Mouse (Mus musculus) left cerebral cortex, adult 8-10 months (tissue): ENCODE measurements around the gene Fgf11. TPM values are rescaled to one million over a fixed set of nuclear protein-coding genes. Genes with fewer than 3 reads are reported as not detected.

Source experiments
- DNase-seq, 2 experiments: peaks; one replicate each; pipeline ENCODE4 v3.0.0; 2022; ENCODE audit warnings: low spot score in 2 of 2
- total RNA-seq, 4 experiments: library from RNA; stranded (reverse); gene quantifications; 2 replicates each; pipeline ENCODE4 v1.2.4; 2022

Fgf11 gene
- total RNA-seq, 4 experiments from 2014 or later, result 18.8 to 22.3 (median 19.7) TPM

DNA sequence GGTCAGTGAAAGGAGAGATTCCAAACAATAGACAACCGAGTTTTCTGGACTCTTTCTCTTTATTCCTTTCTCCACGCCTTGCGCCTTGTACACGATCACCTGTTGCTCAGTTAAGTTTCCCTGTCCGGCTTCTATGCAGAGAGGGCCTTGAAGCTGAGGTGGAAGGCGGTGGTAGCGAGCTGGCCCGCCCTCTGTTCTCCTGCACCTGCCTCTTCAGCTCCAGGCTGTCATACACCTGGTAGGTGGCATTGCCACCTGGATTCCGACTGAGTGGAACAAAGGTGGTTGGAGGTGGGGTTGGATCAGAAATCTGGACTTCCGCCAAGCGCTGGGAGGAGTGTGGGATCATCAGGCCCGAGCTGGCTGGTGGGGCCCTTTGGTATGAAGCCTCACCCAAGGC is 14.9 kb upstream of the Fgf11 start:
- no peak for DNase-seq

DNA sequence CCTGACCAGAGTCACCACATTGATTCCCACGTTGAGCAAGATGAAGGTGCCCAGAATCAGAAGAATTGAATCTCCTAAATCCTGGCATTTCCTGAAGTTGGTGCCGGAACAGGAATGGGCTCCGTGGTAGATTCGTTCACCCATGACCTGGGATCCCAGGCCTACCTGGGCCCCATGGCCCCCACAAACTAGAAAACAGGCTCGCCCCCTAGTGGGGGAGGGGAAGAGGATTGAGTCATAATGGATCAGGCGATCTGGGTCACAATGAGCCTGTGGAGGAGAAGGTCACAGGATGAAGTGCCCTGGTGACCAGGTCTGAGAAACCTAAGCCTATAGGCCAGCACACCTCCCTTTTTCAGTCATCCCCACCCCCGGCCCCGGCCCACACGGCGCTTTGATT is 13.5 kb upstream of the Fgf11 start, which contains the start of gene Gm39566:
Gene Gm39566, minus strand, starts transcription at position 144 of the 400 bp plus-strand sequence.
- no peak for DNase-seq

DNA sequence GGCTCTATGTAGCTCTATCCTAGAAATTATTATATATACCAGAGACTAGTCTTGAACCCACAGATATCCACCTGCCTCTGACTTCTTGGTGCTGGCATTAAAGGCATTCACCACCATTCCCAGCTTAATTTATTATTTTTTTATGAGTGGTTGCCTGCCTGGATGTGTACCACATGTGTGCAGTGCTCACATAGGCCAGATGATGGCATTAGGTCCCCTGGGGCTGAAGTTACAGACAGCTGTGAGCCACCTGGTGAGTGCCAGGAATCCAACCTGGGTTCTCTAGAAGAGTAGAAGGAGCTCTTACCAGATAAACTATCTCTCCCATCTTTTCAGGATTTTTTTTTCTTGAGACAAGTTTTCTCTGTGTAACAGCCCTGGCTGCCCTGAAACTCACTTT is 8.6 kb upstream of the Fgf11 start:
- DNase-seq, result no peak

DNA sequence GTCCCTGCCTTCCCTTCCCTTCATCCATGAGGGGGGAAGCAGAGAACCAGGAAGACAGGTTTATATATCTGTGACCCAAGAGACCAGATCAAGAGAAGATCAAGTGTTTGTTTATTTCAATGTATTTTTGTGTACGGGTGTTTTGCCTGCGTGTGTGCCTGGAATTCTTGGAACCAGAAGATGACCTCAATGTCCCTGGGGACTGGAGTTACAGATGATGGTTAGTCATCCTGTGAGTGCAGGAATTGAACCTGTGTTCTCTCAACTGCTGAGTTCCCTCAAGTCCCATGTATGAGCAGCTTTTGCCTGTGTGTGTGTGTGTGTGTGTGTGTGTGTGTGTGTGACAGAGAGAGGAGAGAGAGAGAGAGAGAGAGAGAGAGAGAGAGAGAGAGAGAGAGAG is 6.0 kb upstream of the Fgf11 start:
- DNase-seq, result no peak

DNA sequence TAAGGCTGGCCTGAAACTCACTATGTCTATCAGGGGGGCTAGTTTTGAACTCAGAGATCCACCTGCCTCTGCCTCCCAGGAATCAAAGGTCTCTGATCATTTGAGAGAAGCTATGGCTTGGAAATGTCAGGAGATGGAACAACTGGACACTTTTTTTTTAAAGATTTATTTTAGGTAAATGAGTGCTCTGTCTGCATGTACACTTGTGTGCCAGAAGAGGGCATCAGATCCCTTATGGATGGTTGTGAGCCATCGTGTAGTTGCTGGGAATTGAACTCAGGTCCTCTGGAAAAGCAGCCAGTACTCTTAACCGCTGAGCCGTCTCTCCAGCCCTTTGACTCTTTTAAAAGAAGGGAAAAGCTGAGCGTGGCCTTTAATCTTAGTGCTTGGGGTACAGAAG is 4.7 kb upstream of the Fgf11 start:
- DNase-seq, result no peak

DNA sequence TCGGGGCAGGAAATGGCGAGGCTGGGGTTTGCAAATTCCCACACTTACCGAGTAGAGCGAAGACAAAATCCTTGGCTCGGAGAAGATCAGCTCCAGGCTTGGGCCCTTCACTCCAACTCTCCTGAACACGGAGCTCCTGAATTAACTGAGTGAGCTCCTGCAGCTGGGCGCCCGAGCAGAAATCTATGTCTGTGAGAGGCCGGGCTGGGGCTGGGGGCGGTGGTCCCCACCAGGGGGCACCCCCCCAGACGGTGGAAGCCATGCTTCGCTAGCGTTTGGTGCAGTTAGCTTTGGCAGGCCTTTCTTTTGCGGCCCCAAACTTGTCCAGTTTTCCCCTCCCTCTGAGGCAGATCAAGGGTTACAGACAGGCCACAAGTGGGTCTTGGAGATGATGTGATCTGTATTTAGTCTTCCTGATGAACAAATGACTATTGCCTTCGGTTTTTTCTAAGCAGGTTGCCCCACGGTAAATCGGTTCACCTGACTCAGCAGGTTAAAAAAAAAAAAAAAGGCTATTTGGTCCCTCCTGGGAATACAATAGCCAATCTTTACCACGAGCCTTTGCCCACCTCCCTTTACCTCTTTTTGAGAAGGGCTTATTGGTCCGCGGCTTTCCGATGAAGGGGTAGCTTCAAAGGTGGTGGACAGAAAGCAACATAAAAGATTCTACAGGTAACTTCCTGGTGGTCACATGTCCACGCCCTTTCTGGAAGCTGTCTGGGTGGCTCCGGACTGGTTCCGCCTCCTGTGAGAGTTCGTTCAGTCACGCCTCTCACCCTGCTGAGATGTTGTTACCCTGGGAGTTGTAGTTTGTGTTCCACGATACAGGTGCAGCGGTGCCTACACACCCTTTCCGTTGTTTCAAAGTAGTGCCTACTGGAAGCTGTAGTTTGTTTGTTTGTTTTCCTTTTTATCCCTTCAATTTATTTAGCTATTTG is 3.6 kb upstream of the Fgf11 start, which contains the start of gene Tmem102:
Gene Tmem102, minus strand, starts transcription at position 653 of the 938 bp plus-strand sequence.
- DNase-seq, result no peak

DNA sequence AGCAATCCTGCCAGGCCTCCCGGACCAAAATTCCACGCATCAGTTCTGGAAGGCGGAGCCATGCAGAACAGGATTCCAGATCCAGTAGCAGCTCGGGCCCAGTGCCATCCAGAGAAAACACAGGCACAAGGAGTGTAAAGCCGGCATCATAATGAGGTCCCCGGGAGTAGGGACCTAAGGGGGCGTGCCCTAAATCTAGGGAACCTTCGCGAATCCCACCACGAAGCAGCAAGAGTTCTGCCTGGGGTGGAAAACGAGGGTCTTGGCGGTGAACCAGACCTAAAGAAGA is 2.9 kb upstream of the Fgf11 start:
- no peak for DNase-seq

DNA sequence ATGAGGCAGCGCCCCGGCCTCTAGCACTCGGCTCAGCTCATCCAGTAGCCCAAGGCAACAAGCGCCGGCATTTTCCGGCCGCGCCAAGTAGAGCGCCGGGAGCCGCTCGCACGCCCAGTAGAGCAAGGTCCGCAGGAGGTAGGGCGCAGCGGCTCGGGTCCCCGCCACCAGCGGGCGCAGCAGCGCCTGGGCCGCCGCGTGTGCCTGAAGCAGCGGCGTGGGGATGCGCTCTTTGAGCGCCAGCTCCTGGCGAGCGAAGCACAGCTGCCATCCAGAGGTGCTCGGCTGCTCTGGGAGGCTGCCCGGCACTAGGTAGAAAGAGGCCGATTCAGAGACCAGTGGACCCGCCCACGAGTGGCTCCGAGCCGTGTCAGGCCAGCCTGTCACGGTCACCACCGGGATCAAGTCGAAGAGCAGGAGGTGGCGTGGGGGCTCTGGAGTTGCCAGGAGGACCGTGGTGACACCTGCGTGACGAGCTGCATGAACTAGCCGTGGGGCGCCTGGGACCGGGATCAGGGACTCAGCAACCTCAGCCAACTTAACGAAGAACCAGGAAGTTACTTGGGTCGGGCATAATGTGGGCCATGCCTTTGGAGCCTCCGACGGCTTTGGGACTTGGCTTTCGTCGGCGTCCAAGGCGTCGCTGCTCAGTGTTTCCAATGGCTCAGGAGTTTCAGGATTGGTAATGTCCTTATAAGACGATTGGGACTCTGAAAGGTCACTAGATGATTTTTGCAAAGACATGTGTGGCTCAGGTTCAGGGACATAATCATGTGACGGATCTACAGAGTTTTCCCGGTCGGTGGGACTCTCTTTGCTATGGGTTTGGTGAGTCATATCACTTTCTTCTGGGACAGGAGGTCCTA is 2.4 kb upstream of the Fgf11 start:
- peak in 1 of 2 experiments; percentile 49 for DNase-seq

DNA sequence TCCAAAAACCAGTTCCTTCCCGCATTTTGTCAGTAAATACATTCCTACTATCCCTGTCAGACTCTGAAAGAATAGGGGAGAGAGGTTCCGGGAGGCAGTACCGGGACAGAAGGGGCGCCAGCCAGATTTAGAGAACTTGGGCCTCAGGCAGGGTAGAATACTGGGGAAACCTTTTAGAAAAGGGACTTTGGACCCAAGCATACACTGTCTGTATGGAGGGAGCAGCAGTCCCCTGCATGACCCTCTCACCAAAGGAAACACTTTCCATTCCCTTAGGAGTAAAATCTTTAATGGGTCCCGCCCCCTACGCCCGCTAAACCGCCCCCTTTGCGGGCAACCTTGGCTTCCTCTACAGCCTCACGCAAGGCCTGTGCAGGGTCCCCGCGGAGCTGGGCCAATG is 1.7 kb upstream of the Fgf11 start:
- DNase-seq, result no peak

DNA sequence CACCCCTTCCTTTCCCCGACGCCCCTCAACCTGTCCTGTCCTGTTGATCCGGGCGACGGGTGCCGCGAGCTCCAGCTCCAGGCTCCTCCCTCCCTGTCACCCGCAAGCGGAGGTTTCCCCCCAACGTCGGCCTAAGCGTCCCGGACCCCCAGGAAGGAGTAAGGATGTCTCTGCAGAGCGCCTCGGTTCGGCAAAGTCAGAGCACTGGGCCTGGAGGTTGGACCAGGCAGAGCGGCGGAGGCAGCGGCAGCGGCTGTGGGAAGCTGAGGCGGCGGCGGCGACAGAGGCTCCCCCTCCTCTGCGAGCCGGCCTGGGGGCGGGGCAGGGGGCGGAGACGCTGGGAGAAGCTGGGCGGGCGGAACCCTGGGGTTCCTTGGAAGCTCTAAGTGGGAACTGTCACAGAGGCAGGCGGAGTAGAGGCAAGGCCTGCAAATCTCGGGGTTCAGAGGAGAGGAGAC is 1.0 kb upstream of the Fgf11 start:
- DNase-seq, result peak; percentile 54 to 64

DNA sequence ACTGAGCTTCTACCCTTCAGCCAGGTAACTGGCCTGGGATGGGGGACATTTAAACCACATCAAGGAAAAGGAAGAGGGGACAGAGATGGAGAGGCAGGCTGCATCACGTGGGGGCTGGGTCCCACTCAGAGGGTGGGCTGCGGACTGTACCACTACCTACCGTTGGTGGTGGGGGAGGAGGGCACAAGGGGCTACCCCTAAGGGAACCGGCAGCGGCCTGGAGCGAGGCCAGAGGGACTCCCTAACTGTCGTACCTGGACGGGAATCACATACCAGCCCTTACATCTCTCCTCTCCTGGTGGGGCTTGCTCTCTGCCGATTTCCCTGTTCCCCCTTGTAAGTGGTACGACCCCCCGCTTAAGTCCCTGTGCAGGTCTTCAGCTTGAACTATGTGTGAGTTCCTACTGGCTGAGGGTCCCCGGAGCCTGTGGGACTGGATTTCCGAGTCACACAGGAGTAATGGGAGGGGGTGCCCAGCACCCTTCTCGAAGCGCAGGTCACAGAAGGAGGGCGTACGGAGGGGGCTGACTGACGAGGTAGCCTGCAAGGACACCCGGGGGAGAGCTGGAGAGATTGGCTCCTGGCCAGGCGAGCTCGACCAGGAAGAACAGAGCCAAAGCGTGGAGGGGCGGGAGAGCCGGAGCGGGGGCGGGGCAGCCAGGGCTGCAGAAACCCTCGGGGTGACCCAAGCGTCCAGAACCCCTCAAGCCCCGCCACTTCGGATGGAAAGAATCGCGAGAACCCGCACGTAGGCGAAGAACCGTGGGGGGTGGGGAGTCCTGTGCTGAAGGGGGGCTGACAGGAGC is 1.1 kb downstream of the Fgf11 start:
- DNase-seq, result peak in 1 of 2 experiments; percentile 45

DNA sequence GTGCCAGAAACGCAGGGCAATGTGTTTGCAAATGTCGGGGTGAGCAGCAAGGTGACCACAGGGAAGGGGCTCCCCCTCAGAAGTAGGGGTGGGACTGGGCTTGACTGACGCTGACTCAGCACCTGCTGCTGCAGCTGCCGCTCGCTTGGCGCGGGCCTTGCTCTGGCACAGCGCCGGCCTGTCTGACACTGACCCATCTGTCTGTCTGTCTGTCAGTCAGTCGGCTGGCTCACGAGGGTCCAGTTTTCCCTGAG is 1.6 kb downstream of the Fgf11 start:
- no peak for DNase-seq

DNA sequence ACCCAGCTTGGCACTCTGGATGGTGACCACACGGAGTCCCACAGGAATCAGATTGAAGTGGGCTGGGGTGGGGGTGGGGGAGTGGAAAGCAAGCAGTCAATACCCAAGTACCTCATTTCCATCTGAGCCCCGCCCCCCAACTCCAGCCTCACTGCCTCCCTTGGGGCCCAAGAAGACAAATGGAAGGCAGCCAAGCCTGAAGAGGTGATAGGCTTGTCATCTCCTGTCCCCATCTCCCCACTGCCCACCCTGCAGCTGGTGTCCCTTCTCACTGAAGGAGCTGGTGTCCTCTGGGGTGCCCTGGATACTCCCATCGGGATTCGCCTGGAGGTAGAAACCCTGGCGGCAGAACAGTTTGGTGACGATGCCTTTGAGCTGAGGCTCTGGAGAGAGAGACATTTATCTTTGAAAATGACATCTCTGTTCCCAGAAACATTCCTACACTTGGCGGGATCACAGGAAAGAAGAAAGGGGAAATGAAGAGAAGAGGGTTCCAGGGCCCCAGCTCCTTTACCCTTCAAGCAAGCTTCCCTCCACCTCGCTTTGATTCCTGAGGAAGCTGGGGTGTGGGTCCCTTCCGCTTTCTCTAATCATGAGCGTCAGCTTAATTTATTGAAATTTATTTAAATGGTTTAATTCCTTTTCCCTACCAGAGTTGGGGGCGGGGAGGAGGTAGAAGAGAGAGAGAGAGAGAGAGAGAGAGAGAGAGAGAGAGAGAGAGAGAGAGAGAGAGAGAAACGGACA is 2.1 kb downstream of the Fgf11 start:
- DNase-seq, result no peak

DNA sequence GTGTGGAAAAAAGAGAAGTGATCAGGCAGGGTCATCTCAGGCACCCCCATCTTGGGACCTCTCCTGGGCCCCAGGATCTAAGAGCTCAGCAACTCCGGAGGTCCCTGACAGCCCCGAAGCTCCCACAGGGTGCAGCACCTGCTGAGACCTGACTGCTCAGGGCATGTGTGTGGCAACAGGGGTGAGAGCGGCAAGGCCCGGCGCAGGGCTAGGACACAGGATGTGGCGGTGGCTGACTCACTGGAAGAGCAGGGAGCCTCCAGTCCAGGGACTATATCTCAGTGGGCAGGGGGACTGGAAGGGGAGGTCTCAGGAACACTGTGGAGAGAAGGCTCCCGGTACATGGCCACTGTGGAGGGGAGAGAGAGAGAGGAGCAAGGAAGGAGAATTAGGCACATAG is 3.7 kb downstream of the Fgf11 start:
- no peak for DNase-seq

DNA sequence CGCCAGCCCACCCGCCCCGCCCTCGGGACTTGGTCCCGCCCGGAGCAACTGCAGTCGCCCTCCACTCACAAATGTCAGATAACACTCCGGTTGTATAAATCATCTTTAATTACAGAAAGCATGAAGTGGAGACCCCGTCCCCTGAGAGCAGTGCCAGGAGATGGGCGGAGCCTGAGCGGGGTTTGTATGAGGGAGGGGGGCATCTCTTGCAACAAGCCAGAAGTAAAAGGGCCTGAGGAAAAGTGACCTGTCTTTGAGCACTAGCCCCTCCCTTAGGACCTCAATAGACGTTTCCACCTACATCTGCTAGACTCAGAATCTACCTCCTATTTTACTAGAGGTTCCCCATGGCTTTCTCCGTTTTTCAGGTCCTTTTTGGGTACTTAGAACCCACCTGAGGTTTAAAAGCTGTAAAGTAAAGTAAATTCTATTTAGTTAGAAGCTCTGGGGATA is 5.6 kb downstream of the Fgf11 start:
- no peak for DNase-seq

DNA sequence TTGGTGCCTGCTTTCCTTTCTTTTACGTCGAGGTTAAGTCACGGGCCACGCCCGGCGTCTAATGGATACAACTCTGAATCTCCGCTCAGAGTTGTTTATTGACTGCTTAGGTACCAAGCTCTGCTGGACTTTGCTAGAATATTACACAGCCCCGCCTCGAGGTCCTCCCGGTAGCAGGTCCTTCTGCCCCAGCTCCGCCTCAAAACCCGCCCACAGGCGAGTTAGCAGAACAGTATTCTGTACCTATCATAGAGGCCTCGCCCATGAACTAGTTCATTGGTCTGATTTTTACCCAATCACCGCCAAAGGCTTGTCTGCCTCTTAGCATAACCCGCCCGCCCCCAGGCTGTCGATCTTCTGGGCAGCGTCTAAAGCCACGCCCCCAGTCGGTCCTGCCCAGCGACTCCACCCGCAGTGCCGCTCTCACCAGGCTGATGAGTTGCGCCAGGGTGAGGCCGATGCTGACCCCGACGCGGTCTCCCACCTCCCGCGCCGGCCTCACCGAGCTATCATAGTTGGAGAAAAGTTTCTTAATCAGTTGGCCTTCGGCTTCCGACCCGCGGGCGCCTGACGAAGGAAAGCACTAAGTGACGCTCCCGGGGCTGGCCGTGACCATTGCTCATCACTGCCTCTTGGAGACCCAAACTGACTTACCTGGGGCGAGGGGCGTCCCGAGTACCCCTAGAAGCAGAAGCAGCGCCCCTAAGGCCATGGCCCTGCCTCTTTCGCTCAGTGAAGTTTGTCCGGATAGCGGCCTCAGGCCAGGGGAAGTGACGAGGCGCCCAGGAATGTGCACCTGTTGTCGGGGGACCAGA is 6.3 kb downstream of the Fgf11 start, which contains the start of gene Chrnb1:
Gene Chrnb1, minus strand, starts transcription at position 776 of the 815 bp plus-strand sequence.
- peak; percentile 60 to 93 for DNase-seq

DNA sequence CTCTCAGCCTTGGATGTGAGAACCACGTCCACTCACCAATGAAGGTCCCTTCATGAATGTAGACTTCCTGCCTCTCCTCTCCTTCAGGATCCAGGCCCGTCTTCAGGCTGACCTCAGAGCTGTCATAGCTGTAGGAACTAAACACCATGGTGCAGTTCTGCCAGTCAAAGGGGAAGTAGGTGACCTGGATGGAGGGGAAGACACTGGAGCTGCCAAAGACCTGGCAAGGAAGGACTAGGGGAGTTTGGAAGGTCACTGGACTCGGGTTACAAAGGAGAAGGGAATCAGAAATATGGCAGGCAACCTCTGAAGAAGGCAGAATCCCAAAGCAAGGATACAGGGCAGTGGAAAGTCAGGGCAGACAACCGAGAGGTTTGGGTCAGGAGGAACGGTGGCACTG is 8.2 kb downstream of the Fgf11 start:
- DNase-seq, result no peak

DNA sequence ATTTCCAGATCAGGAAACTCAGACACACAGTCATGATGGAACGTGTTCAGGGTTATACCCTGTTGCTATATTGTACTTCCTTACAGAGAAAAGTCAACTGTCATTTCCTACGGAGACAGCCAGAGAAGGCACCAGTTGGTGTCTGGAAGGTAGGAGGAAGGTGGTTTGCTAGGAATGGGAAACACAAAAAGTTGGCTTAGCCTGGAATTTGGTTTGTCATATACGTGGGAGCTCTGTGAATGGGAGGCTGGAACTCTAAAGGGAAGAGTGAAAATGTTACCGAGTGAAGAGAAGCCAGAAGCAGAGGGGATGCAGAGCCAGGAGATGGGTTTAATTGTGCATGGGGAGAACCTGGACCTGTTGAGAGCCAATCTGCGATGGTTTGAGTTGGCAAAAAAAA is 10.2 kb downstream of the Fgf11 start:
- no peak for DNase-seq

DNA sequence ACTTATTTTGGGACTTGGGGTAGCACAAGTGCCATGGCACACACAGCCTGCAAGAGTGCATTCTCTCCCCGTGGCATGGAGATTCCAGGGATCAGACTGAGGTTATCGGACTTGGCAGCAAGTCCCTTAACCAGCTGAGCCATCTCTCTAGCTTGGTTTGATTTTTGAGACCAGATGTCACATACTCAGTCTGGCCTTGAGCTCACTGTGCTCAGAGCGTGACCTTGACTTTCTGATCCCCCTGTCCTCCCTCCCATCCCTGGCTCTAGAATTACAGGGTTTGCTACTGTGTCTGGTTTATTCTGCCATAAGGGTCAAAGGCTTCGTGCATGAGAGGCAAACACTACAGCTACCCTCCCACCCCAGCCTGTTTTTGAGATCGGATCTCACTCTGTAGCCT is 12.2 kb downstream of the Fgf11 start:
- DNase-seq, result no peak

DNA sequence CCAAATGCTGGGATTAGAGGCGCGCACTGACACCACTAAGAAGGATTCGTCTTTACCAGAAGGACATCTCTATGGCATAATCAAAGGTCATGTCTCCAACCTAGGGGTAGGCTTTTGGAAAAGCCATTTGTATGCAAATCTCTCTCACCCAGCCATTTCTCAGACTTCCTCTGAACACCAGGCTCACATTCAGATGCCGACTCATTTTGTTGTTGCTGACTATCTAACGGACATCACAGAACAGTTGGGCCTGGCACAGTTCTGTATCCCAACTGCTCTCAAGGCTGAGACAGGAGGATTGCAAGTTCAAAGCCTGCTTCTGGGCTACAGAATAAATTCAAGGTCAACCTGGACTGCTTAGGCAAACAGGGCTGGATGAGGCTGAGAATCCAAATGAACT is 14.4 kb downstream of the Fgf11 start:
- no peak for DNase-seq
